Mouse (Mus musculus): Measurements from ENCODE around the gene Ism1. TPM values are rescaled to one million over a fixed set of nuclear protein-coding genes. Genes with fewer than 3 reads are reported as not detected.

Gene Ism1
- polyA plus RNA-seq, 1 experiment from 2014 or later = 0.98 TPM

GRCm38 (mm10) chr2:139672371-139672770, 5.6 kb upstream of the Ism1 start:
- no peaks in the 10 kb centered on the region for H3K36me3 ChIP-seq (replicated peaks; ENCODE audit: control insufficient read depth, insufficient read depth)
- no peak overlapping the region for H3K4me3 ChIP-seq (replicated peaks; ENCODE audit: low read length)
- no peaks in the 10 kb centered on the region for H3K9me3 ChIP-seq (ENCODE audit: control insufficient read depth, low read length)
- no peak overlapping the region for H3K9ac ChIP-seq
- DNase-seq (ENCODE audit: low spot score) (no peak), ATAC-seq (ENCODE audit: low FRiP score) (no peak)
- no peak overlapping the region for H3K27ac ChIP-seq
- WGBS = 67% methylated on average over 2 of the region's 2 CpGs
- peaks cover 12% of the 10 kb centered on the region; the same call in 1 of the 2 replicates for H3K27me3 ChIP-seq (ENCODE audit: control insufficient read depth, insufficient read depth, low read length)
- no peak overlapping the region for H3K4me2 ChIP-seq (replicated peaks)
- peaks cover 9% of the 10 kb centered on the region; the same call in 1 of the 2 replicates for H3K4me1 ChIP-seq (replicated peaks; ENCODE audit: control insufficient read depth, insufficient read depth, low read length)

- Histone ChIP-seq H3K4me2 (replicated peaks) (peak overlapping the region; percentile 100), H3K9ac (peak overlapping the region; percentile 88), H3K27ac (no peak overlapping the region), H3K27me3 (ENCODE audit: control insufficient read depth, insufficient read depth, low read length) (peaks cover 20% of the 10 kb centered on the region; the same call in 1 of the 2 replicates), H3K4me1 (replicated peaks; ENCODE audit: control insufficient read depth, insufficient read depth, low read length) (peaks cover 14% of the 10 kb centered on the region; the same call in 1 of the 2 replicates), H3K9me3 (ENCODE audit: control insufficient read depth, low read length) (no peaks in the 10 kb centered on the region), H3K4me3 (replicated peaks; ENCODE audit: low read length) (peak overlapping the region; percentile 99), H3K36me3 (replicated peaks; ENCODE audit: control insufficient read depth, insufficient read depth) (no peaks in the 10 kb centered on the region)
- ATAC-seq (ENCODE audit: low FRiP score) = peak; percentile 76
- under 1% methylated on average over 52 of the region's 52 CpGs for WGBS
- DNase-seq (ENCODE audit: low spot score) = peak; percentile 63
Measured at GRCm38 (mm10) chr2:139677065-139677762, 764 bp upstream of the Ism1 start.

GRCm38 (mm10) chr2:139678275-139679140, 530 bp downstream of the Ism1 start:
- peak overlapping the region; percentile 99 for H3K4me3 ChIP-seq (replicated peaks; ENCODE audit: low read length)
- peaks cover 20% of the 10 kb centered on the region; the same call in 1 of the 2 replicates for H3K27me3 ChIP-seq (ENCODE audit: control insufficient read depth, insufficient read depth, low read length)
- H3K4me2 ChIP-seq (replicated peaks) = peak overlapping the region; percentile 100
- peak; percentile 74 for DNase-seq (ENCODE audit: low spot score)
- ATAC-seq (ENCODE audit: low FRiP score) = peak; percentile 93
- no peaks in the 10 kb centered on the region for H3K9me3 ChIP-seq (ENCODE audit: control insufficient read depth, low read length)
- H3K27ac ChIP-seq = peak overlapping the region; percentile 82
- H3K9ac ChIP-seq = peak overlapping the region; percentile 88
- H3K4me1 ChIP-seq (replicated peaks; ENCODE audit: control insufficient read depth, insufficient read depth, low read length) = peaks cover 14% of the 10 kb centered on the region; the same call in 1 of the 2 replicates
- under 1% methylated on average over 58 of the region's 84 CpGs for WGBS
- no peaks in the 10 kb centered on the region for H3K36me3 ChIP-seq (replicated peaks; ENCODE audit: control insufficient read depth, insufficient read depth)

- H3K4me2 ChIP-seq (replicated peaks) = no peak overlapping the region
- peaks cover 8% of the 10 kb centered on the region; the same call in 1 of the 2 replicates for H3K27me3 ChIP-seq (ENCODE audit: control insufficient read depth, insufficient read depth, low read length)
- DNase-seq (ENCODE audit: low spot score) (no peak), ATAC-seq (ENCODE audit: low FRiP score) (no peak)
- no peaks in the 10 kb centered on the region for H3K9me3 ChIP-seq (ENCODE audit: control insufficient read depth, low read length)
- H3K27ac ChIP-seq = no peak overlapping the region
- H3K36me3 ChIP-seq (replicated peaks; ENCODE audit: control insufficient read depth, insufficient read depth) = no peaks in the 10 kb centered on the region
- H3K4me3 ChIP-seq (replicated peaks; ENCODE audit: low read length) = no peak overlapping the region
- H3K4me1 ChIP-seq (replicated peaks; ENCODE audit: control insufficient read depth, insufficient read depth, low read length) = 0 out of 2 replicates have a peak, but pooled peaks cover 5% of the 10 kb centered on the region
- H3K9ac ChIP-seq = no peak overlapping the region
- 79% methylated on average over 3 of the region's 3 CpGs for WGBS
Measured at GRCm38 (mm10) chr2:139682540-139682939, 4.6 kb downstream of the Ism1 start.

GRCm38 (mm10) chr2:139689442-139690003, 11.5 kb downstream of the Ism1 start:
- DNase-seq (ENCODE audit: low spot score) = no peak
- Histone ChIP-seq H3K9me3 (ENCODE audit: control insufficient read depth, low read length) (no peaks in the 10 kb centered on the region), H3K9ac (no peak overlapping the region), H3K4me2 (replicated peaks) (no peak overlapping the region), H3K4me3 (replicated peaks; ENCODE audit: low read length) (no peak overlapping the region), H3K4me1 (replicated peaks; ENCODE audit: control insufficient read depth, insufficient read depth, low read length) (no peaks in the 10 kb centered on the region), H3K27ac (no peak overlapping the region), H3K36me3 (replicated peaks; ENCODE audit: control insufficient read depth, insufficient read depth) (no peaks in the 10 kb centered on the region), H3K27me3 (ENCODE audit: control insufficient read depth, insufficient read depth, low read length) (no peaks in the 10 kb centered on the region)
- WGBS = 92% methylated on average over 1 of the region's 1 CpGs
- ATAC-seq (ENCODE audit: low FRiP score) = no peak

GRCm38 (mm10) chr2:139693521-139693920, 15.5 kb downstream of the Ism1 start:
- Histone ChIP-seq H3K4me3 (replicated peaks; ENCODE audit: low read length) (no peak overlapping the region), H3K9me3 (ENCODE audit: control insufficient read depth, low read length) (no peaks in the 10 kb centered on the region), H3K4me2 (replicated peaks) (no peak overlapping the region), H3K4me1 (replicated peaks; ENCODE audit: control insufficient read depth, insufficient read depth, low read length) (no peaks in the 10 kb centered on the region), H3K27ac (no peak overlapping the region), H3K9ac (no peak overlapping the region), H3K36me3 (replicated peaks; ENCODE audit: control insufficient read depth, insufficient read depth) (no peaks in the 10 kb centered on the region), H3K27me3 (ENCODE audit: control insufficient read depth, insufficient read depth, low read length) (no peaks in the 10 kb centered on the region)
- 91% methylated on average over 3 of the region's 3 CpGs for WGBS
- ATAC-seq (ENCODE audit: low FRiP score) (no peak), DNase-seq (ENCODE audit: low spot score) (no peak)

GRCm38 (mm10) chr2:139694638-139695037, 16.7 kb downstream of the Ism1 start:
- DNase-seq (ENCODE audit: low spot score) = no peak
- 63% methylated on average over 5 of the region's 5 CpGs for WGBS
- no peak overlapping the region for H3K27ac ChIP-seq
- no peak overlapping the region for H3K4me3 ChIP-seq (replicated peaks; ENCODE audit: low read length)
- no peak for ATAC-seq (ENCODE audit: low FRiP score)
- no peak overlapping the region for H3K4me2 ChIP-seq (replicated peaks)
- no peak overlapping the region for H3K9ac ChIP-seq
- no peaks in the 10 kb centered on the region for H3K36me3 ChIP-seq (replicated peaks; ENCODE audit: control insufficient read depth, insufficient read depth)
- H3K4me1 ChIP-seq (replicated peaks; ENCODE audit: control insufficient read depth, insufficient read depth, low read length) = no peaks in the 10 kb centered on the region
- H3K9me3 ChIP-seq (ENCODE audit: control insufficient read depth, low read length) = no peaks in the 10 kb centered on the region
- no peaks in the 10 kb centered on the region for H3K27me3 ChIP-seq (ENCODE audit: control insufficient read depth, insufficient read depth, low read length)

GRCm38 (mm10) chr2:139696578-139696977, 18.6 kb downstream of the Ism1 start:
- no peaks in the 10 kb centered on the region for H3K36me3 ChIP-seq (replicated peaks; ENCODE audit: control insufficient read depth, insufficient read depth)
- DNase-seq (ENCODE audit: low spot score) (peak; percentile 27), ATAC-seq (ENCODE audit: low FRiP score) (no peak)
- no peak overlapping the region for H3K9ac ChIP-seq
- no peaks in the 10 kb centered on the region for H3K4me1 ChIP-seq (replicated peaks; ENCODE audit: control insufficient read depth, insufficient read depth, low read length)
- no peak overlapping the region for H3K4me3 ChIP-seq (replicated peaks; ENCODE audit: low read length)
- no peak overlapping the region for H3K27ac ChIP-seq
- no peaks in the 10 kb centered on the region for H3K27me3 ChIP-seq (ENCODE audit: control insufficient read depth, insufficient read depth, low read length)
- H3K9me3 ChIP-seq (ENCODE audit: control insufficient read depth, low read length) = 0 out of 2 replicates have a peak, but pooled peaks cover 4% of the 10 kb centered on the region
- 64% methylated on average over 2 of the region's 2 CpGs for WGBS
- no peak overlapping the region for H3K4me2 ChIP-seq (replicated peaks)

GRCm38 (mm10) chr2:139700609-139701008, 22.6 kb downstream of the Ism1 start:
- no peak overlapping the region for H3K27ac ChIP-seq
- 0 out of 2 replicates have a peak, but pooled peaks cover 4% of the 10 kb centered on the region for H3K9me3 ChIP-seq (ENCODE audit: control insufficient read depth, low read length)
- H3K4me1 ChIP-seq (replicated peaks; ENCODE audit: control insufficient read depth, insufficient read depth, low read length) = no peaks in the 10 kb centered on the region
- no peak overlapping the region for H3K4me2 ChIP-seq (replicated peaks)
- no peaks in the 10 kb centered on the region for H3K36me3 ChIP-seq (replicated peaks; ENCODE audit: control insufficient read depth, insufficient read depth)
- H3K27me3 ChIP-seq (ENCODE audit: control insufficient read depth, insufficient read depth, low read length) = no peaks in the 10 kb centered on the region
- no peak overlapping the region for H3K9ac ChIP-seq
- ATAC-seq (ENCODE audit: low FRiP score) (no peak), DNase-seq (ENCODE audit: low spot score) (no peak)
- no peak overlapping the region for H3K4me3 ChIP-seq (replicated peaks; ENCODE audit: low read length)
- WGBS = 93% methylated on average over 1 of the region's 1 CpGs
